Mouse (Mus musculus): ENCODE results near the gene Ccdc125.

DNA sequence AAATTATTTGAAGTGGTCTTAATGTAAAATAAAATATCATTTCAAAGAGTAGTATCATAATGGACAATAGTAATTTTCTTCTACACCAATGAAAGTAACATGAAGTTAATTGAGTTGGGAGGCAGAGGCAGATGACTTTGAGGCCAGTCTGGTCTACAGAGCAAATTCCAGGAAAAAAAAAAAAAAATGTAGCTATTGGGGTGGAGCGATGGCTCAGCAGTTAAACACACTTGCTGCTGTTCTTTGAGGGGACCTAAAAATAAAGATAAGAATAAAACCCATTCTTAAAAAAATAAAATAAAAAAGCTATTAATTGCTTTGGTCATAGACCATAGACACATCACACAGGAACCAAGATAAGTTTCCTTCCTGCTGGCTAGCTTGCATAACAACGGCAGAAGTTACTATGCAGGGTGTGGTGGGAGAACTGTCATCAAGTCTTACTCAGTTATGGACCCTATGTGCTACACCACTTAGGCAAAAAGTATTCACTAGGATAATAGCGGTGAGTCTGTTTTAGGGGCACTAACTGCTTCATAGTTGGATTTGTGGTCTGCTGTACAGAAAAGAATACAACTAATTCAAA, 35.3 kb upstream of the Ccdc125 start:
- TF ChIP-seq CTCF (IDR thresholded peaks at IDR 0.05; ENCODE audit: borderline replicate concordance, insufficient read depth, low read length) (no peak), POLR2A (IDR thresholded peaks at IDR 0.05; ENCODE audit: low read depth, low read length) (no peak)
